Mouse (Mus musculus): Measurements from ENCODE around the gene Trim65. TPM values are rescaled to one million over a fixed set of nuclear protein-coding genes. Genes with fewer than 3 reads are reported as not detected.

Trim65 gene
- polyA plus RNA-seq, 1 experiment from 2014 or later, result 3.1 TPM

- Histone ChIP-seq H3K36me3 (ENCODE audit: insufficient read depth, low read length) (peaks cover 33% of the 10 kb centered on the region; the same call in 1 of the 2 replicates), H3K4me3 (replicated peaks; ENCODE audit: low read depth, low read length) (no peak overlapping the region), H3K9ac (ENCODE audit: low read depth, low read length) (no peak overlapping the region), H3K27me3 (ENCODE audit: insufficient read depth, low read length) (no peaks in the 10 kb centered on the region), H3K4me2 (ENCODE audit: low read length) (no peak overlapping the region), H3K9me3 (replicated peaks; ENCODE audit: low read length) (no peaks in the 10 kb centered on the region), H3K4me1 (replicated peaks; ENCODE audit: insufficient read depth, low read length) (peaks cover 12% of the 10 kb centered on the region; the same call in 1 of the 2 replicates), H3K27ac (no peak overlapping the region)
- no peak for ATAC-seq (replicated peaks; ENCODE audit: low FRiP score, low read depth)
- no peak for DNase-seq (ENCODE audit: low spot score)
- TF ChIP-seq CTCF (IDR thresholded peaks at IDR 0.05; ENCODE audit: low read depth), result no peak
- WGBS, result 70% methylated on average over 12 of the region's 12 CpGs
These were observed 30.4 kb upstream of the Trim65 start for GRCm38 (mm10) chr11:116161312-116161711.

- Histone ChIP-seq H3K4me1 (replicated peaks; ENCODE audit: insufficient read depth, low read length) (no peaks in the 10 kb centered on the region), H3K9ac (ENCODE audit: low read depth, low read length) (no peak overlapping the region), H3K27ac (no peak overlapping the region), H3K9me3 (replicated peaks; ENCODE audit: low read length) (no peaks in the 10 kb centered on the region), H3K4me3 (replicated peaks; ENCODE audit: low read depth, low read length) (no peak overlapping the region), H3K36me3 (ENCODE audit: insufficient read depth, low read length) (peaks cover 68% of the 10 kb centered on the region), H3K27me3 (ENCODE audit: insufficient read depth, low read length) (no peaks in the 10 kb centered on the region), H3K4me2 (ENCODE audit: low read length) (no peak overlapping the region)
- no peak for TF ChIP-seq CTCF (IDR thresholded peaks at IDR 0.05; ENCODE audit: low read depth)
- ATAC-seq (replicated peaks; ENCODE audit: low FRiP score, low read depth) (no peak), DNase-seq (ENCODE audit: low spot score) (no peak)
- 94% methylated on average over 2 of the region's 2 CpGs for WGBS
These were observed 20.0 kb upstream of the Trim65 start for GRCm38 (mm10) chr11:116150960-116151359.

- Histone ChIP-seq H3K27me3 (ENCODE audit: insufficient read depth, low read length) (no peaks in the 10 kb centered on the region), H3K9me3 (replicated peaks; ENCODE audit: low read length) (no peaks in the 10 kb centered on the region), H3K4me2 (ENCODE audit: low read length) (no peak overlapping the region), H3K27ac (no peak overlapping the region), H3K36me3 (ENCODE audit: insufficient read depth, low read length) (peaks cover 61% of the 10 kb centered on the region), H3K9ac (ENCODE audit: low read depth, low read length) (no peak overlapping the region), H3K4me3 (replicated peaks; ENCODE audit: low read depth, low read length) (no peak overlapping the region), H3K4me1 (replicated peaks; ENCODE audit: insufficient read depth, low read length) (no peaks in the 10 kb centered on the region)
- WGBS, result 84% methylated on average over 6 of the region's 6 CpGs
- no peak for ATAC-seq (replicated peaks; ENCODE audit: low FRiP score, low read depth)
- no peak for DNase-seq (ENCODE audit: low spot score)
- TF ChIP-seq CTCF (IDR thresholded peaks at IDR 0.05; ENCODE audit: low read depth), result no peak
These were observed 18.4 kb upstream of the Trim65 start for GRCm38 (mm10) chr11:116149341-116149740.

DNA sequence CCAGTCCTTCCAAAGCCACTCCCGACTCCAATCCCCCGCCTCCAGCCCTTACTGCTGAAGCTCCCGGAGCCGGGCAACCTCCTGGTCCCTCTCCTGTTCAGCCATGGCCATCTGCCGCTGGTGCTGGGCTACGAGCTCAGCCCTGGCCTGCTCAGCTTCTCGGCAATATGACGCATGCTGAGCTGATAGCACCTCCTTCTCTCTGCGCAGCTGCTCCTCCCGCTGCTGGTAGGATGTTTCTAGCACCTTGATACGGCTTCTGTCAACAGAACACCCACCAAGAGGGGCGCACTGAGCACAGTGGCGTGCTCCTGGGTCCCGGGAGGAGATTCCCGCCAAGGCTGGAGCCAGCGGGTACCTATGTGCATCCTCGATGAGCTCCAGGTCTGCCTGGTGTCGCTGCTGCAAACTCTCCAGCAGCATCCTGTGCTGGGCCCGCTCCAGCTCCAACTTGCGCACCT, 17.9 kb upstream of the Trim65 start:
- Histone ChIP-seq H3K4me1 (replicated peaks; ENCODE audit: insufficient read depth, low read length) (no peaks in the 10 kb centered on the region), H3K27ac (no peak overlapping the region), H3K9me3 (replicated peaks; ENCODE audit: low read length) (no peaks in the 10 kb centered on the region), H3K36me3 (ENCODE audit: insufficient read depth, low read length) (peaks cover 58% of the 10 kb centered on the region), H3K4me2 (ENCODE audit: low read length) (no peak overlapping the region), H3K27me3 (ENCODE audit: insufficient read depth, low read length) (no peaks in the 10 kb centered on the region), H3K4me3 (replicated peaks; ENCODE audit: low read depth, low read length) (no peak overlapping the region), H3K9ac (ENCODE audit: low read depth, low read length) (no peak overlapping the region)
- no peak for TF ChIP-seq CTCF (IDR thresholded peaks at IDR 0.05; ENCODE audit: low read depth)
- 70% methylated on average over 20 of the region's 20 CpGs for WGBS
- no peak for ATAC-seq (replicated peaks; ENCODE audit: low FRiP score, low read depth)
- DNase-seq (ENCODE audit: low spot score), result no peak

DNA sequence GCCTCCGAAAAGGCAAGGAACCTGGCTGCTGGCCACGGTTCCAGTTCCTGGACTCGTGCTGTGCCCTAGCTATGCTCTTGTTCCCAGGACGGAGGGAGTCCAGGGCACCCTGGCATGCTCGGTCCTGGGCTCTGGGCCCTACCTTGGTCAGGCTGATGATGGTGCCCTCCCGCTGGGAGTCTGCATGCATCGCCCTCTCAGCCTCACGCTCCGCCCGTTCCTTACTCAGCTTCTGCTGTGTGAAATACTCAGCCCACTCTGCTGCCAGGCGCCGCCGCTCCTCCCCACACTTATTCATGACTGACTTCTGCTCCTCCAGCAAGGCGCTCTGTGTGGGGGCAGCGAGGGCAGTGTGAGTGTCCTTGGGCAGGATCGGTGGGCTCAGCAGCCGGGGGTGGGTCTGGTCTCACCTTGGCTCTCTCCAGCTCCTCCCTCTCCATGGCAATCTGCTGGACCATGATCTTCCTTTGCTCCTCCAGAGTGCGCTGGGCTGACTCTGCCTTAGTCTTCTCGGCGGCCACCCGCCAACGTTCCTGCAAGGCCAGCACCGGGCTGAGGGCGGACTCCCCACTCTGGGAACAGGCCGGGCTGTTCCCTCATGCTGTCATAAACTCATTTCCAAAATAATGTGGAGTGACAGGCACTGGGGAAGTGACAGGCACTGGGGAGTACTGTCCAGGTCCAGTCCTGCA, 15.5 kb upstream of the Trim65 start:
- DNase-seq (ENCODE audit: low spot score) (no peak), ATAC-seq (replicated peaks; ENCODE audit: low FRiP score, low read depth) (peak; percentile 62; the same call in 1 of the 2 replicates)
- TF ChIP-seq CTCF (IDR thresholded peaks at IDR 0.05; ENCODE audit: low read depth), result no peak
- WGBS, result 70% methylated on average over 25 of the region's 25 CpGs
- H3K4me3 ChIP-seq (replicated peaks; ENCODE audit: low read depth, low read length), result no peak overlapping the region
- H3K36me3 ChIP-seq (ENCODE audit: insufficient read depth, low read length), result peaks cover 55% of the 10 kb centered on the region
- H3K27me3 ChIP-seq (ENCODE audit: insufficient read depth, low read length), result no peaks in the 10 kb centered on the region
- H3K4me2 ChIP-seq (ENCODE audit: low read length), result no peak overlapping the region
- no peaks in the 10 kb centered on the region for H3K4me1 ChIP-seq (replicated peaks; ENCODE audit: insufficient read depth, low read length)
- no peak overlapping the region for H3K27ac ChIP-seq
- H3K9me3 ChIP-seq (replicated peaks; ENCODE audit: low read length), result no peaks in the 10 kb centered on the region
- H3K9ac ChIP-seq (ENCODE audit: low read depth, low read length), result no peak overlapping the region

GRCm38 (mm10) chr11:116145481-116146293, 14.8 kb upstream of the Trim65 start:
- H3K4me3 ChIP-seq (replicated peaks; ENCODE audit: low read depth, low read length), result no peak overlapping the region
- ATAC-seq (replicated peaks; ENCODE audit: low FRiP score, low read depth), result no peak
- 73% methylated on average over 18 of the region's 18 CpGs for WGBS
- H3K9ac ChIP-seq (ENCODE audit: low read depth, low read length), result no peak overlapping the region
- H3K9me3 ChIP-seq (replicated peaks; ENCODE audit: low read length), result no peaks in the 10 kb centered on the region
- peak overlapping the region; percentile 15; the same call in 1 of the 2 replicates for H3K27ac ChIP-seq
- TF ChIP-seq CTCF (IDR thresholded peaks at IDR 0.05; ENCODE audit: low read depth), result no peak
- H3K4me1 ChIP-seq (replicated peaks; ENCODE audit: insufficient read depth, low read length), result no peaks in the 10 kb centered on the region
- H3K36me3 ChIP-seq (ENCODE audit: insufficient read depth, low read length), result peaks cover 47% of the 10 kb centered on the region
- H3K4me2 ChIP-seq (ENCODE audit: low read length), result no peak overlapping the region
- H3K27me3 ChIP-seq (ENCODE audit: insufficient read depth, low read length), result no peaks in the 10 kb centered on the region
- no peak for DNase-seq (ENCODE audit: low spot score)
